Mouse (Mus musculus): ENCODE measurements around the gene Ube2l6.

GRCm38 (mm10) chr2:84779210-84779609 is 19.4 kb upstream of the Ube2l6 start:
- TF ChIP-seq CTCF (IDR thresholded peaks at IDR 0.05; ENCODE audit: insufficient read depth, low read length), result peak; percentile 24; the same call in 1 of the 2 replicates
- no peak for TF ChIP-seq POLR2A (IDR thresholded peaks at IDR 0.05; ENCODE audit: borderline replicate concordance, extremely low read depth, low read depth, low read length)

Data from lung, adult 2 months (tissue).